Mouse (Mus musculus): ENCODE measurements around the gene Luc7l2. TPM values are rescaled to one million over a fixed set of nuclear protein-coding genes. Genes with fewer than 3 reads are reported as not detected.

The Luc7l2 gene
- polyA plus RNA-seq, 1 experiment from 2014 or later: 44.6 TPM

- peak; percentile 38 for DNase-seq (ENCODE audit: low spot score)
Measured at GRCm38 (mm10) chr6:38649545-38649944, 98.4 kb downstream of the Luc7l2 start.

GRCm38 (mm10) chr6:38650263-38650937 lies 99.3 kb downstream of the Luc7l2 start:
- DNase-seq (ENCODE audit: low spot score): peak; percentile 67

Small RNAs within 50 kb of the gene (microRNA-seq; reads per million reads assigned to microRNA genes)
- 2.9 reads per million for gene Mir7670 (ENCODE audit: borderline number of aligned reads)

Other genes with a start within 250 kb of the Luc7l2 start
- gene Zc3hav1, start 196.7 kb upstream of the Luc7l2 start, polyA plus RNA-seq (2015; fragmentation: Nextera tagmentation; extraction: Ambion mirVana): 39.7 and 46.3 TPM in 2 replicates
- 1.0 TPM in 2 replicates for gene Ttc26, start 169.9 kb upstream of the Luc7l2 start, polyA plus RNA-seq (2015; fragmentation: Nextera tagmentation; extraction: Ambion mirVana)
- gene Ubn2, start 117.4 kb upstream of the Luc7l2 start, polyA plus RNA-seq (2015; fragmentation: Nextera tagmentation; extraction: Ambion mirVana): 5.8 and 10.6 TPM in 2 replicates
- gene Fmc1, start 17.8 kb upstream of the Luc7l2 start, polyA plus RNA-seq (2015; fragmentation: Nextera tagmentation; extraction: Ambion mirVana): 100 and 110 TPM in 2 replicates
- gene Klrg2, start 85.9 kb downstream of the Luc7l2 start, polyA plus RNA-seq (2015; fragmentation: Nextera tagmentation; extraction: Ambion mirVana): 0.17 TPM in 2 replicates
- 0.27 and 0.31 TPM in 2 replicates for gene Clec2l, start 111.7 kb downstream of the Luc7l2 start, polyA plus RNA-seq (2015; fragmentation: Nextera tagmentation; extraction: Ambion mirVana)